Mouse (Mus musculus) large intestine, adult 2 months (tissue): ENCODE results near the gene Csrp3. TPM values are rescaled to one million over a fixed set of nuclear protein-coding genes. Genes with fewer than 3 reads are reported as not detected.

Experiments used
- DNase-seq: peaks from one replicate; pipeline ENCODE4 v3.0.0-alpha.2; 2012; ENCODE audit warnings: low read depth, low spot score
- WGBS: fragments of 180-500 bp; shearing (Covaris S2); methylation state at CpG from one replicate; pipeline ENCODE4 v1.1.7; 2018; 5-methylcytosine and 5-hydroxymethylcytosine counted together
- polyA plus RNA-seq: library from polyadenylated mRNA; depleted of rRNA; stranded (reverse); fragments of >200 nt; gene quantifications from 2 replicates; pipeline ENCODE4 v1.2.3, GENCODE M21; 2012

Gene Csrp3
- polyA plus RNA-seq, 1 experiment: not detected

DNA sequence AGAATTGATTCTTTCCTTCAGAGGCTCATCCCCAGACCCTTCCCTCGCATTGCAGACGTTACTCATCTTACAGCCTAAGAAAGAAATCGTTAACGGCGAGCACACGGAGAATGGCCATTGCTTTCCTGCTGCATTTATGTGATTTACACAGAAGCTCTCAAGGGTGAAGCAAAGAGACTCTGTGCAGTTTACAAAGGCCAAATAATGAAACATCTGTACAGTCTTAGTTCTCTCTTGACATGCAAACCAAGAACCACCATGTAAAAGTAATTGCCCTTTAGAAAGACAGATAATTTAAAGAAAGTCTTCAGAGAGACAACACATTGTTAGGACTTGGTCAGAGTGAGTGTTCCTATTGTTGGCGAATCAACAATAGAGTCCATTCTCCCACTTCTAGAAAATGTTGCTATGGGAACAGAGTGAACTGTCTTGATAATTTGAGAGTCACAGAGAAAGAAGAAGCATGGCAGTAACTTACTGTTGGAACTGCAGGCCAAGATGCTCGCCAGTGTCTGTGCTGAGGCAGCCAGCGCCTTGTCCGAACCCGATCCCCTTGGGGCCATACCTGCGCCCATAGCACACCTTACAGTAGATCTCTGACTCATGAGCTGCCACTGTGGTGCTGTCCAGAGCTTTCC, 12.7 kb downstream of the Csrp3 start:
- no peak for DNase-seq
- WGBS: 85% methylated on average over 12 of the region's 12 CpGs

DNA sequence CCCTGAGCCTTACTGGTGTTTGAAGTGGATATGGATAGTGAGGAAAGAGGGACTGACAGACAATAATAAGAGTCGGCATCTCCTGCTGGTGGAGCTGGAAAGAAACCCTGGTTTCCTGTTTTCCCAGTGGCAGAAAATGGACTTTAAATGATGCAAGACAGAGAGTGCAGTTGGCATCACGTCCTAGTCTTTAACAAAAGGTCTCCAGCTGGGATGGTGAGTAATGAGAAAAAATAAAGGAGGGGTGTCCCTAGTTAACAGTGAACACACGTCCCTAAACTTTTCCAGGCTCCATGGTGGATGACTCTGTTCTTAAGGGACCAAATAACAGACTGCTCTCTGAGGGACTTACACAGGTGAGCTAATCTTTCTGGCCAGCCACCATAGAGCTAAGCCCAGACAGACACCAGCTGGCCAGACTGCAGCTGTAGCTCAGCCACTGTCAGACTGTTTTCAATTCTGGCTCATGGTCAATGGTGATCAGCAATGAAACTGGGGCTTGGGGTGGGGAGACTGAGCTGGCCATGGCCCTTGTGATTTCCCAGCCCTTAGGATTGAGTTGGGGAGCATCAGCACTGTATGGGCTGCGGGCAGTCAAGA, 13.4 kb downstream of the Csrp3 start:
- no peak for DNase-seq
- 72% methylated on average over 4 of the region's 4 CpGs for WGBS

DNA sequence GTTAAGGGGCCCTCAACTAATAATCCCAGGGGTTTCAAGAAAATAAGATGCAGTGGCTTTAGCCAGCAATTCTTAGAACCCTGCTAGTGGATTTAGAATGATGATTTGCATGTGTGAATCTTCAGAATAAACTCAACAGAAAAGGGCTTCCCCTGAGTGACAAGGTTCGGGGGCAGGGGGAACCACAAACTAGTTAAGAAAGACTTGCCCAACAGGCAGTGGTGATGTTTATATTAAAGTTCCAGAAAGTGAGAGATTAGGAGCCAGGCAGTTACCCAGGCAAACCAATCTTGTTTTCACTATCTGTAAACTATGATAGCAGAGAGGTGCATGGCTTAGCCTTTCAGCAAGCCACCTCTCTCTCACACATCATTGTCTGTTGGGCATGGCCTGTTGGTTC, 15.1 kb downstream of the Csrp3 start:
- 91% methylated on average over 1 of the region's 1 CpGs for WGBS
- no peak for DNase-seq

DNA sequence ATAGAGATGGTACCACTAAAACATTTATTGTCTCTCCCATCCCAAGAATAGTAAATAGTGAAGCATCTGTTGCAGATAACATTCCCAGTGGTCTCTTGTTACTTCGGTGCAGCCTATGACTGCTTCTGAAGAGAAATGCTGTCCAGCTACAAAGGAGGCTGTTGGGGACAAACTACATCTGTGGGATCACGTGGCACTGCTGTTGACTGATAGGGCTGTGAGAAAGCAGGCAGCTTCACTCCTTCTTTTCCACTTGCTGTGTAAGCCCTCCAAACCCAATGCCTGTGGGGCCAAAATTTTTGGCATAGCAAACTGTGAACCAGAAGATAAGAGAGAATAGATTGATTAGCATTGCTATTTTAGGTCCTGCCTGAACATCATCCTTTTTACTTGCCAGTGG, 17.4 kb downstream of the Csrp3 start:
- 32% methylated on average over 2 of the region's 2 CpGs for WGBS
- DNase-seq: no peak

DNA sequence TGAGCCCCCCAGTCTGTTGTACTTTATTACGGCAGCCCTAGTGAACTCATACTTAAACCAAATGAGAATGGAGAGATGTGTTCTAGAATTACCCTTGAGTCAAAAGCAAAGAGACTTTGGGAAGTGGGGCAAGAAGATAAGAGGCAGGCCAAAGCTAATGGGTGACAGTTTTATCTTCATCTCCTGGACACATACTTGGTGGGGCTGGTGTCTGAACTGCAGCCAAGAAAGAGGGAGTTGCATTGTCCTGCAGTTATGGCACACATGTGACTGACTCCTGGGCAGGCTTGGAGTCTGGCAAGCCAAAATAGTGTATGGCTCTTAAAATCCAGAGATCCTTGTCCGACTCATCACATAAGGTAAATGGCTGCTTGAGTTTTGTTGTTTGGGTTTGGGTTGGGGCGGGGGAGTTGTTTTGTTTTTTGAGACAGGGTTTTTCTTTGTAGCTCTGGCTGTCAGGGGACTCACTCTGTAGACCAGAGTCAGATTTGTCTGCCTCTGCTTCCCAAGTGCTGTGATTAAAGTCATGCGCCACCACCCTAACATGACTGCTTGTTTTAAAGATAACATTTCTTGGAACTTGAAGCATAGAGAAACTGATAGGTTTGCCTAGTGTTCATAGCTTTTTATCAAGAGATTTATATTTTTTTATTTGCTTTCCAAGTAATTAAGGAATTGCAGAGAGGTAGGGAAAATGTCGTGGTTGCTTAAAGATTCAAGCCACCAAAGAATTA, 18.5 kb downstream of the Csrp3 start:
- DNase-seq: no peak
- 70% methylated on average over 5 of the region's 5 CpGs for WGBS

DNA sequence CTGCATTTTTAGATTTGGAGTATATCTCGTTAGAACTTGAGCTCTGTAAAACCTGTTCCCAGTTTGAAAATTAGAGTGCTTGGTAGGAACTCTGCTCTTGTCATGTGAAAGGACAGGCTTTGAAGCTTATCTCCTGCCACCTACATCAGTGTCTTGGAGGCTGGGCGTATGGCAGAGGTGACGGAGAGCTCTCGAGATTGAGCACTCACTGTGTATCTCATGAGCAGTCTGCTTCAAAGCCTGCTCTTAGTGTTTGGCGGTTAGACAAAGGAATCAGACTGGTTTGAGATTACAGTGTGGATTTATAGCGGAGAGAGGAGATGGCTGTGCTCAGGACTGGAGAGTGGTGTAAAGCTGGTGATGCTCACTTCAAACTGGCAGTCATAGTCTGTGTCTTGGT, 22.7 kb downstream of the Csrp3 start:
- WGBS: 93% methylated on average over 6 of the region's 6 CpGs
- no peak for DNase-seq

DNA sequence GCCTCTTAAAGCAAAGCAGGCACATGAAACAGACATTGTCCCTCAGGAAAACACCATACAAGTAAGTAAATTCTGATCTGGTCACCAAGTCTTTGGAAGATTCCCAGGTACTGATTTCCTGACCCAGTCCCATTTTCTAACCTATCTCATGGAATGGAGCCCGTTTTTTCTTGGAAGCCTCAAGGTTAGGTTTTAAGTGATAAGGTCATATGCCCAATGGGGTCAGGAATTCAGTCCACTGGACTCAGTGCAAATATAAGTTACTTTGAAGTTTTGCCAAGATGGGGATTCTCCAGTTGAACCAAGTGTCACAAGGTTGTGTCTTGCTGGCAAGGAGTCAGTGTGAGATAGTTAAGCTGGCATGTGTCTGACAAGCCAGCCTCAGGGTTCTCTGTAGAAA, 23.2 kb downstream of the Csrp3 start:
- 89% methylated on average over 1 of the region's 1 CpGs for WGBS
- DNase-seq: no peak

DNA sequence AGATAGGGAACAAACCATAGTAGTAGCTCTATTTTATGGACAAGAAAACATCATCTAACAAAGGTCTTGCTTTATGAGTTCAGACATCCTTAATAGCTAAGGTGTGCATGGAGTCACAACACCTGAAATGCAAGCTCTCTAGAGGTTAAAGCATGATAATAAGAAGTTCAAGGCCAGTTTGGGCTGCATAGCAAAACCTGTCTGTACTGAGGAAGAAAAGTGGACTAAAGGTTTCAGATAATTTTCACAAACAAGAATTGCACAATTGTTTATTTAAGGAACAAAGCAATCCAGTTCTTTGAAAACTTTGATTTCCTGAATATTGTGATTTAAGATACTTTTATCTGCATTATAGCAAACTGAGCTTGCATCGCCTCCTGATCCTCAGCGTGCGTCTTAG, 24.2 kb downstream of the Csrp3 start:
- DNase-seq: no peak
- WGBS: 94% methylated on average over 3 of the region's 3 CpGs

DNA sequence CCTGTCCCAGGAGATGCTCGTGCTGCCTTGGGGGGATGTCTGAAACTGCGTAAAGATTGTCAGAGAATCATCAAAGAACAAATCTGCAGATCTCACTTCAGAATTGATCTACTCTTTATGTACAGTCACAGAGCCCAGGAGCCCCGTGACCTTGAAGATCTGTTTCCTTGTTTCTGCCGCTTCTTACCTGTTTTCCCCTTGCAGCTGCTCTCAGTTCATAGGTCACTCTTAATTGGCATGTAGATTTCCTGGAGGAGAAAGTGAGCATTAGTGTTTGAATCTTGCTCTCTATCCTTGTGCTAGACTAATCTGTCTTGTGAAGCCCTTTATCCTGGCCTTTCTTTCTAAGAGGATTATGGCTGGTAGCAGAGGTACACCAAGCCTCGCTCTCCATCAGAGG, 26.2 kb downstream of the Csrp3 start:
- 47% methylated on average over 5 of the region's 5 CpGs for WGBS
- DNase-seq: no peak

DNA sequence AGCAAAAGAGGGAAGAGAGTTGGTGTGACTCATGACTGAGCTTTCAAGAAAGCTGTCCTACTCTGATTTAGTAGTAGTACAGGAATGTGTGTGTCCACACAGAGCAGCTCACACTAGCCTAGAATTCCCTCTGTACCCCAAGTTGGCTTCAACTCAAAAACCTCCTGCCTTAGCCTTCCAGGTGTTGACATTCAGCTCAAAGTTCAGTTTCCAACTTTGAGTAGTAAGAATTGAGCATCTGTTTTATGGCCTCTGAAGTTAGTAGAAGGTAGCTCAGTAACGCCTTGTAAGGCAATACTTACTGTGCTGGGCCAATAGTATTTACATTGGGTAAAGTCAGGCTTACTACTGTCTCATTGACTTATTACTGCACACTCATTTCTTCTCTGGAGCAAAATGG, 34.2 kb downstream of the Csrp3 start:
- peak; percentile 79 for DNase-seq
- 25% methylated on average over 1 of the region's 1 CpGs for WGBS

DNA sequence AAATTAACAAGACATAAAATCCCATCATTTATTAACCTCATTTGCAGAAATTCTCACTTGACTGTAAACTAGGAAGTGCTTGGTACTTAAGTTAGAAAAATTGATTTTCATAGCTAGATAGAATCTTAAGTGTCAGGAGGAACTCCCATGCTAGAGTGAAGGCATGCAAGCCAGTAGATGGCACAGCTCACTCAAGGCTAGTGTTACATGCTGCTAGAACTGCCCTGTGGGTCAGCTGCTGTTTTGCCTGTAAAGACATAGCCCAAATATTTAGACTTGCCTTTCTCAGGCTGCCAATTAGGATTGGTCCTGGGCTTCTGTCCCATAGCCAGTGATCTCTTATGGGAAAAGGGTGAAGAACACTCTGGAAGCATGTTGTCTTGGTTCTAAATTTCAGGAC, 35.5 kb downstream of the Csrp3 start:
- DNase-seq: no peak

DNA sequence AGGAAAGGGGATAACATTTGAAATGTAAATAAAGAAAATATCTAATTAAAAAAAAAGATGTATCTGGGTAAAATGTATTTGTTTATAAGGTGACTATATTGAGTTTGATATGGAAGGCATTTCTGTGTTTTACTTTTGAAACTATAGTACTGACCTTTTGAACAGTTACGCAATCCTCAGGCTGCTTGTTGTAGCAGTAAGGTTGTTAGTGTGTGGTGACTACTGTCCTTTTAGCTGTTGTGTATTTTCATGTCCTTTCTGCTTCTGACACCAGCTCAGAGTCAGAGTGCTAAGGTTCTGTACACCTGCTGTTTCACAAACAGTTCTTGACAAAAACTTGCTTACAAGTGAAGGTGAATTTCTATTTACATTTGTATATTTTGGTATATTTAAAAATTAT, 37.2 kb downstream of the Csrp3 start:
- DNase-seq: no peak
- WGBS: 89% methylated on average over 1 of the region's 1 CpGs

DNA sequence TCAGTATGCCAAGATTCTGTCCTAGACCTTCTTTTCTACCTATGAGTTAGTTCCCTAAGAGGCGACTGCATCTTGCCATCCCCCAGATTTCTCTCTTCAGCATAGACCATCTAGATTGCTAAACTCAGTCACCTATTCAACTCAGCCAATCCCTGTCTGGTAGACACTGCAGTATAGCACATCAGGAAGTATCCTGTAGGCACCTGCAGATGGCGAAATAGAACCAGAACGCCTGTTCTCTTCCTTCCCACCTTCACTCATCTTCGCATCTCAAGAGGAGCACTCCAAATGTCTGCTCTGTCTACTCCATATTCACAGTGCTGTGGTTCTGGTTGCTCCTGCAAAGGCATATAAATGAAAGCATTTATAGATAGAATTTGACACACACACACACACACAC, 41.2 kb downstream of the Csrp3 start:
- WGBS: 73% methylated on average over 4 of the region's 4 CpGs

DNA sequence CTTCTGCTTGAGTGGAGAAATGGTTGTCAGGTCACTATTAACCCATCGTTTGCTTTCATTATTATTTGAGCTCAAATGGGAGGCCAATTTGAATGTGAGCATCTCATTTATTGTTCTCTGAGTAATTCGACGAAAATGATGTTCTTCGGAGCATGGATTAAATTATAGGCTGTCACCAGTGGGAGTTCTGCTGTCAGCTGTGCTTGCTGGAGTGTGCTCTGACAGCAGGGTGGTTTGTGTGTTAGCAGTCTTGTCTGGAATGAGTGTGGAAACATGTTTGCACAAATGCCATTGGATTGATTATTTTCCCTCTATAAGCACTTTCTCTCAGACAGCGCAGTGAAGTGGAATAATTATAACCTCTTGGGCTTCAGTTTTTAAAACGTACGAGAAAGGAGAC, 44.5 kb downstream of the Csrp3 start:
- DNase-seq: no peak
- 91% methylated on average over 7 of the region's 7 CpGs for WGBS

More for the DNA sequence above, 41.2 kb downstream of the Csrp3 start:
- DNase-seq: no peak

DNA sequence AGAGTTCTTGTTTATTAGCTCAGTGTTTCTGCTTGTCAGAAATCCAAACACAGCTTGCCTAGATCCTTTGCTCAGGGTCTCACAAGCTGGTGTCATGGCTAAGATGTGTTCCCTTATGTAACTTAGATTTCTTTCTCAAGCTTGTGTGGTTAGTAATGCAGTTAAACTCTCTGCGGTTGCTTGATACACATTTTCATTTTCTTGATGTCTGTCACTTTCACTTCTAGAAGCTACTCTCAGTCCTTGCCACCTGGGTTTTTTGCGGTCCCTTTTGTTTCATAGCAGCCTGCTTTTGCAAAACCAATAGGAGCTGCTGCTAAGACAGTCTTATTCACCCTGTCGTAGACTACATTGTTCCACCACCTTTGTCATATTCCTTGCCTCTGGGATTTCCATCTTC, 52.7 kb downstream of the Csrp3 start:
- 74% methylated on average over 3 of the region's 3 CpGs for WGBS
- DNase-seq: no peak

DNA sequence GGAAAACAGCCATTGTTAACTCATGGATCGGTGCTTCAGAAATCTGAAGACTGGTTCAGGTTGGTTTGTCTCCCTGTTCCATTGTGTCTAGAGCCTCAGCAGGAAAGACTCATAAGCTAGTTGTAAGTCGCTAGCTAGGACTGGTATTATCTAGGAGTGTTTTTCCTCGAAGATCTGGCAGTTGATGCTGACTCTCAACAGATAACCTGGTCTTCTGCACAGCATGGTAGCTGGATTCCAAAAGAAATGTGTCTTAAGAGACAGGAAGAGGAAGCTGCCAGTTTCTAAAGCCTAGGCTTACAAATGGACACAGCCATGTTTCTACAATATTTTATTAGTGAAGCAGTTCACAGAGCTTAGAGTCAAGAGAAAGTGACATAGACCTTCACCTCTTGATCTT, 56.4 kb downstream of the Csrp3 start:
- 72% methylated on average over 3 of the region's 3 CpGs for WGBS
- DNase-seq: no peak

DNA sequence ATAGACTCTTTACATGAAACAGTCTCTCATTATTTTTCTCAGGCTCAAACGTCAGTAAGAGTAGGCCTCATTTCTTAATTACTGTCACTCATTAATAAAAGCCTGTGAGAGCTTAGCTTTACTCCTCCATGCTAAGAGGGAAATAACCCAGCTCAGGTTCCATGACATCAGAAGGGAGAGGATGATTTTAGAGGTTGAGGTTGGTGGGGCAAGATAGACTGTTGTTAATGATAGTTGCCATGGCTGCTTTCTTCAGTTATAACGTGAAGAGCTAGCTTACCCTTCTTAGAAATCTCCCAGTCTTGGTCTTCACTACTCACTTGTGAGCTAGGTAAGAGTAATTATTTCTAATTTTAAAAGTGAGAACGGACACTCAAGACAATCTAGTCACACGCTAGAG, 57.7 kb downstream of the Csrp3 start:
- no peak for DNase-seq
- WGBS: 32% methylated on average over 4 of the region's 4 CpGs

DNA sequence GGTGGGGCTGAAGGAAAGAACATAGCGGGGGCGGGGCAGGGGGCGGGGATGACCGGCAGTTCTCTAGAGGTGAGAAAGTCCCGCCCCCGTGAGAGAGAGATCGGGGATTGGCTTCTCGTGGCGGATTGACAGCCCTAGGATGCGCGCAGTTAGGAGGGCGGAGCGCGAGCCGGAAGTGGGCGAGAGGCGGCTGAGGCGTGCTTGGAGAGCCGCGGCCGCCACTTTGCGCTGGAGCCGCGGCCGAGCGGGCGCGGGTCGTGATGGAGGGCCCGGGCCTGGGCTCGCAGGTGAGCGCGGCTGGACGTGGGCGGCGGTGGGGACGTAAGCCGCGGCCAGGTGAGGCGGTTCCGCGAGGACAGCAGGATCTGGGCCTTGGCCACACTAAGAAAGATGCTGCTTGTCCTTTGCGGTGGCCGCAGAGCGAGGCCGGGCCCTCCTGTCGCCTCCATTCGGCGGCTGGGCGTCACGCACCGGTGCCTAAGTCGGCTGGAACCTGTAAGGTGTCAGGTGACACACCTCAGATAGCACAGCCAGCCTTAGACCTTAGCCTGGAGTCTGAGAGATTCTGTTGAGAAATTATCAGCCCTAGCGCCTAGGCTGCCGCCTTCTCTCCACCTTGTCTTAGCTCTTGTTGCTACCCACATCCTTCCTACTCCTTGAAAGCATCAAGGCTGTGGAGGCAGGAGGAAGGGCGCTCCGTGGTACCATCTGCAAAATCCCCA, 58.8 kb downstream of the Csrp3 start, which contains the start of gene Zdhhc13:
Gene Zdhhc13 (plus strand): TSS at position 153 of the 722 bp plus-strand sequence.
- peak; percentile 94 for DNase-seq
- 1% methylated on average over 57 of the region's 57 CpGs for WGBS

DNA sequence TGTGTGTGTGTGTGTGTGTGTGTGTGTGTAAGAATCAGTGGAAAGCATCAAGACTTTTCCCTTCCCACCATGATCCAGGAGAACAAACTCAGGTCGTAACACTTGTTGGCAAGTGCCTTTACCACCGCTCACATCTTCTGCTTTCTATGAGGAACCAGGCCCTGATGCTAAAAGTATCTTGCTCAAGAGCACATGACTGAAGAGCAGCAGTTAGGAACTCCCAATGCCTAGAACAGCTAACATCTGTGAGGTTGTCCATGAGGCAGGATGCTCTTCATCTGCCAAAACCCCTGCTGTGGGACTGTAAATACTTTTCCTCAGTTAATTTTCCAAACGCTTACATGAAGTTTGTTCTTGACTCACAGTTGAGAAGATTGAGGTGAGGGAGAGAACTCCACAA, 59.5 kb downstream of the Csrp3 start:
- no peak for DNase-seq
- WGBS: 55% methylated on average over 3 of the region's 3 CpGs

DNA sequence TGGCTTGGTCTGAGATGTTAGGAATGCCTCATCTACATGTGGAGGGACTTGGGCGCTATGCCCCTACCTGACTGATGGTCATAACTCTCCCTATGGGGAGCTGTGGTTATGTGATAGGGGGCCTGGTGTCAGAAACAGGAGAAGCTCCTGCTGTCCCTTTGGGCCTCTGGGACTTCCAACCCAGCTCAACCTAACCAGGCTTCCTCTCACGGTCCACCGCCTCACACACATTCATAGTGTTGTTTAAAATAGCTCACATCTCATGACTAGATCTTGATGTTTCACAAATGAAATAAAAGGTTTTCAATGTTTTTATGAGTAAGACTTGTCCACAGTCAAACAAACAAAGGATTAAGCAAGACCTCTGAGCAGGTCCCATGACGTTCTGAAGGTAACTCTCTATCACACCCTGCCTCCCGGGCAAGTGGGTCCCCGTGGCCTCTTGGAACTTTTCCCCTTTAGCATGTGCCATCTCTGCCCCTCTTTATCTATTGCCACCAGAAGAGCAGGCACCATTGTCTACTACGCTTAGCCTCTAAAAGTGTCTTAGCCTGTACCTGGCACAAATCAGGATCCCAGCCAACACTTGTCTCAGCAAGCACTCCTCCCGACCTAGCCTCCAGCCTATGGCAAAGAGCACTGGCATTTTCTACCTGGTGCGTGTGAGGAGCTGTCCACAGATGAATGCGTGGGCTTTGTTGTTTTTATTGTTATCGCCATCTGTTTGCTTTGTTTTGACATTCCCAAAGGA, 62.9 kb downstream of the Csrp3 start:
- WGBS: 78% methylated on average over 11 of the region's 11 CpGs
- DNase-seq: no peak
